Mouse (Mus musculus) lung, postnatal 0 days (tissue): ENCODE measurements around the gene Kbtbd13.

Source experiments
- CTCF ChIP-seq: IDR thresholded peaks from 2 replicates; pipeline ENCODE4 v1.5.1; 2016; ENCODE audit warnings: antibody characterized with exemption, mild to moderate bottlenecking
- EP300 ChIP-seq: IDR thresholded peaks from 2 replicates; pipeline ENCODE4 v1.6.1; 2016; ENCODE audit warnings: antibody characterized with exemption, mild to moderate bottlenecking, control low read depth

GRCm38 (mm10) chr9:65384276-65384675 is 7.2 kb downstream of the Kbtbd13 start:
- TF ChIP-seq EP300 (no peak), CTCF (no peak)
